Mouse (Mus musculus) olfactory bulb, adult 2 months (tissue): Measurements from ENCODE around the gene Rassf4. TPM values are rescaled to one million over a fixed set of nuclear protein-coding genes. Genes with fewer than 3 reads are reported as not detected.

Experiments used
- H3K27ac ChIP-seq: fragments of 200-500 bp; 2 replicates; pipeline ENCODE4 v1.5.1; 2012; ENCODE audit warnings: low read depth, low read length; ENCODE audit not compliant: insufficient read depth
- H3K4me1 ChIP-seq: fragments of 200-500 bp; 2 replicates; pipeline ENCODE4 v1.6.1; 2012; ENCODE audit warnings: low read length; ENCODE audit not compliant: control insufficient read depth, insufficient read depth
- H3K4me3 ChIP-seq: fragments of 200-500 bp; 2 replicates; pipeline ENCODE4 v1.5.1; 2012; ENCODE audit warnings: mild to moderate bottlenecking, low read depth, low read length, moderate library complexity; ENCODE audit not compliant: insufficient read depth
- CTCF ChIP-seq: fragments of 200-500 bp; IDR thresholded peaks from 2 replicates; pipeline ENCODE4 v1.5.1; 2012; ENCODE audit warnings: low read depth, mild to moderate bottlenecking, low read length, moderate library complexity; ENCODE audit not compliant: insufficient read depth
- POLR2A ChIP-seq: fragments of 200-500 bp; IDR thresholded peaks from 2 replicates; pipeline ENCODE4 v1.6.1; 2012; ENCODE audit warnings: mild to moderate bottlenecking, low read depth, low read length, moderate library complexity; ENCODE audit not compliant: insufficient read depth
- WGBS: fragments of 180-500 bp; shearing (Covaris S2); methylation state at CpG from one replicate; pipeline ENCODE4 v1.1.7; 2018; 5-methylcytosine and 5-hydroxymethylcytosine counted together
- polyA plus RNA-seq: library from polyadenylated mRNA; stranded (reverse); fragments of >200 nt; gene quantifications from 2 replicates; pipeline ENCODE4 v1.2.4, GENCODE M21; 2012; ENCODE audit warnings: low replicate concordance; ENCODE audit not compliant: missing spikeins, insufficient read depth, insufficient read length

The Rassf4 gene
- polyA plus RNA-seq, 1 experiment, result not detected

- no peak overlapping the region for H3K4me3 ChIP-seq
- peaks cover 11% of the 10 kb centered on the region for H3K4me1 ChIP-seq
- H3K27ac ChIP-seq, result no peak overlapping the region
- TF ChIP-seq CTCF, result no peak
- no peak for TF ChIP-seq POLR2A
- 69% methylated on average over 3 of the region's 3 CpGs for WGBS
Measured at GRCm38 (mm10) chr6:116666892-116667291, 6.9 kb downstream of the Rassf4 start.

- TF ChIP-seq CTCF (no peak), POLR2A (no peak)
- peaks cover 10% of the 10 kb centered on the region for H3K4me1 ChIP-seq
- no peak overlapping the region for H3K27ac ChIP-seq
- 70% methylated on average over 12 of the region's 12 CpGs for WGBS
- H3K4me3 ChIP-seq, result no peak overlapping the region
Measured at GRCm38 (mm10) chr6:116666085-116666750, 7.5 kb downstream of the Rassf4 start.

GRCm38 (mm10) chr6:116664830-116665229 lies 8.9 kb downstream of the Rassf4 start:
- WGBS, result 92% methylated on average over 3 of the region's 3 CpGs
- TF ChIP-seq CTCF, result no peak
- no peak for TF ChIP-seq POLR2A
- H3K4me3 ChIP-seq, result no peak overlapping the region

GRCm38 (mm10) chr6:116664031-116664430 lies 9.7 kb downstream of the Rassf4 start:
- 80% methylated on average over 6 of the region's 6 CpGs for WGBS
- no peak overlapping the region for H3K4me3 ChIP-seq

More at GRCm38 (mm10) chr6:116664830-116665229, 8.9 kb downstream of the Rassf4 start:
- no peaks in the 10 kb centered on the region for H3K4me1 ChIP-seq
- H3K27ac ChIP-seq, result no peak overlapping the region

GRCm38 (mm10) chr6:116663364-116663763 lies 10.4 kb downstream of the Rassf4 start:
- Histone ChIP-seq H3K4me1 (no peaks in the 10 kb centered on the region), H3K4me3 (no peak overlapping the region), H3K27ac (no peak overlapping the region)
- WGBS, result 91% methylated on average over 2 of the region's 2 CpGs
- TF ChIP-seq CTCF (no peak), POLR2A (no peak)

More at GRCm38 (mm10) chr6:116664031-116664430, 9.7 kb downstream of the Rassf4 start:
- no peak for TF ChIP-seq POLR2A
- no peak for TF ChIP-seq CTCF
- no peak overlapping the region for H3K27ac ChIP-seq
- no peaks in the 10 kb centered on the region for H3K4me1 ChIP-seq

DNA sequence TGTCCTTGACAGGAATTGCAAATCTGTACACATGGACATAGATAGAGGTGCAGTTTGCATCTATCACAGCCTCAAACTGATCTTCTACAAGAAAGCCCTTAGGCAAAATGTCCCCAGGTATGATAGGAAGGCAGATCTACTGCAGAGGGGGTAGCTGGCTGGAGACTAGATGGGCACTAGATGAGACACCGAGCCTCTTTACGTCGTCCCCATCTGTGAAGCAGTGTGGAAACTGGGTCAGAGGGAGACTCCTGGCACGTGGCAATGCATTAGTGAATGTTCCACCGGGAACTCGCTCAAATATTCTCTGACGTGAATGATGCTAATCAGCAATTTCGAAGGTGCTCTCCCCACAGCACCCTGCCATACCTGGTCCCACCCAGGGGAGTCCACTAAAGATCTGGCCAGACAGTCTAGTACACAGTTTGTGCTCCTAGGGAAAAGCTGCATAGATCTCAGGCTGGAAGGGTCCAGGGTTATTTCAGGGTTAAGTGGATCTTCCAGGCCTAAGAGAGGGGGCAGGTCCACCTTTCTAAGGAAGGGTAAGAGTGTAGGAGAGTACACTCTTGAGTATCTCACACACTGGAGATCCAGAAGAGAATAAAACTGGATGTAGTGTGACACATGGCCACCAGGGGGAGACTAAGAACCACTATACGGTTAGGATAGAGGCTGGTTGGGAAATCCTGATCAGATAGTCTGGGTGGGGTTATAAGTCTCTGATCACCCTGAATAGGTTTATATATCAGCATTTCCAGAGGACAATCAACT lies 19.9 kb downstream of the Rassf4 start:
- no peak for TF ChIP-seq CTCF
- TF ChIP-seq POLR2A, result no peak
- Histone ChIP-seq H3K4me3 (no peak overlapping the region), H3K4me1 (peaks cover 4% of the 10 kb centered on the region; the same call in 1 of the 2 replicates), H3K27ac (no peak overlapping the region)
- WGBS, result 46% methylated on average over 9 of the region's 9 CpGs

DNA sequence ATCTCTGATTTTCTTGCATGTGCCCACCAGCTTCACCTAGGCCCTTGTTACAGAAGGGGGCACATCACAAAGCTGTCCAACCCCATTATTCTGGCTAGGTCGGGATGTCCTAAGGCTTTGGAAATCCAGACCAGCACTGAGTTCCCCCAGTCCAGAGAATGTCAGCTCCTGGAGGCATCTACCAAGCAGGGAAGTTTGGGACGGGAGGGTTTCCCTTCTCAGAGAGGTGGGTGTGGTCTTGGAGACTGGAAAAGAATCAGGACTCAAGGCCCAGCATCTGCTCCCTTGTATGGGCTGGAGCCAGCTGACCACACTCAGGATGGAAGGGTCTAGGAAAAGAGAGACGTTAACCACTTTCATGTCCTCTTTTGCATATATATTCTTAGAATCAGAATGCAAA lies 20.6 kb downstream of the Rassf4 start:
- Histone ChIP-seq H3K4me1 (peaks cover 4% of the 10 kb centered on the region; the same call in 1 of the 2 replicates), H3K27ac (no peak overlapping the region), H3K4me3 (no peak overlapping the region)
- no peak for TF ChIP-seq CTCF
- TF ChIP-seq POLR2A, result no peak
- 91% methylated on average over 3 of the region's 3 CpGs for WGBS

- TF ChIP-seq POLR2A, result no peak
- TF ChIP-seq CTCF, result no peak
- Histone ChIP-seq H3K27ac (no peak overlapping the region), H3K4me1 (peaks cover 4% of the 10 kb centered on the region; the same call in 1 of the 2 replicates), H3K4me3 (no peak overlapping the region)
- WGBS, result 84% methylated on average over 20 of the region's 20 CpGs
Measured at GRCm38 (mm10) chr6:116651437-116652118, 22.2 kb downstream of the Rassf4 start.
